In genomic region chr13:38509681-38510341, GRCm38 (mm10) we compare ENCODE assay signal across 20 mouse cellular contexts. TPM values are rescaled to one million over a fixed set of nuclear protein-coding genes. Genes with fewer than 3 reads are reported as not detected.
DNase-seq lines count a peak whose midpoint lies in the region; ATAC-seq lines count a peak whose summit lies in the region.
"Had no signal": no experiment of that assay in that cellular context is flagged by ENCODE, and none has a peak within 500 bp of the region (broad histone marks: within the 10 kb centered on the region; RNA-seq: fewer than 3 reads in every experiment).

No protein-coding gene starts in this region.

- no peak overlapping the region for H3K4me3 ChIP-seq in forebrain, embryonic 15.5 days
- no peak overlapping the region for H3K4me3 ChIP-seq in forebrain, embryonic 10.5 days
- H3K4me3 ChIP-seq: embryonic facial prominence, embryonic 10.5 days; heart, embryonic 15.5 days; limb, embryonic 15.5 days; megakaryocyte, embryonic 14.5 days; neural tube, embryonic 12.5 days; stomach, embryonic 15.5 days had no signal

- no peak overlapping the region for H3K27ac ChIP-seq in forebrain, embryonic 15.5 days (replicated peaks)
- no peak overlapping the region for H3K27ac ChIP-seq in forebrain, embryonic 10.5 days
- H3K27ac ChIP-seq: embryonic facial prominence, embryonic 10.5 days; heart, embryonic 15.5 days; hindbrain, embryonic 14.5 days; limb, embryonic 15.5 days; neural tube, embryonic 12.5 days; stomach, embryonic 15.5 days had no signal

- no peaks in the 10 kb centered on the region for H3K27me3 ChIP-seq in forebrain, embryonic 15.5 days
- H3K27me3 ChIP-seq in forebrain, embryonic 10.5 days (ENCODE audit: poor library complexity, severe bottlenecking), result no peaks in the 10 kb centered on the region
- H3K27me3 ChIP-seq: heart, embryonic 15.5 days; limb, embryonic 15.5 days; megakaryocyte, embryonic 14.5 days; neural tube, embryonic 12.5 days; stomach, embryonic 15.5 days had no signal

- peaks cover 10% of the 10 kb centered on the region; the same call in 1 of the 2 replicates for H3K36me3 ChIP-seq in forebrain, embryonic 15.5 days
- peaks cover 99% of the 10 kb centered on the region for H3K36me3 ChIP-seq in forebrain, embryonic 10.5 days (replicated peaks)

- 83% methylated on average over 8 of the region's 8 CpGs for WGBS in forebrain, embryonic 15.5 days
- WGBS in forebrain, embryonic 10.5 days, result 93% methylated on average over 8 of the region's 8 CpGs

- no peak overlapping the region for H3K9ac ChIP-seq in forebrain, embryonic 15.5 days (replicated peaks)
- H3K9ac ChIP-seq: heart, embryonic 15.5 days; hindbrain, embryonic 14.5 days; limb, embryonic 15.5 days; neural tube, embryonic 12.5 days; stomach, embryonic 15.5 days had no signal

- no peak for DNase-seq in forebrain, embryonic 10.5 days (ENCODE audit: extremely low spot score, low spot score)
- DNase-seq in kidney, adult 11 months, result peak; percentile 55
- DNase-seq in kidney, postnatal 10 days, result no peak
- DNase-seq in testis, postnatal 14 days (ENCODE audit: low spot score), result peak; percentile 21
- no peak for DNase-seq in testis, postnatal 10 days (ENCODE audit: low spot score)
- peak; percentile 49 to 65 for DNase-seq in kidney, postnatal 36 days
- no peak for DNase-seq in adrenal gland, adult 2 months
- DNase-seq: adrenal gland, postnatal 36 days; B cell, adult 2 months; gastrocnemius, postnatal 10 days; lung, postnatal 10 days had no signal

- no peaks in the 10 kb centered on the region for H3K9me3 ChIP-seq in forebrain, embryonic 15.5 days
- no peaks in the 10 kb centered on the region for H3K9me3 ChIP-seq in forebrain, embryonic 10.5 days
- H3K9me3 ChIP-seq: embryonic facial prominence, embryonic 10.5 days; heart, embryonic 15.5 days; limb, embryonic 15.5 days; megakaryocyte, embryonic 14.5 days; neural tube, embryonic 12.5 days; stomach, embryonic 15.5 days had no signal

- no peaks in the 10 kb centered on the region for H3K4me1 ChIP-seq in forebrain, embryonic 15.5 days
- H3K4me1 ChIP-seq in forebrain, embryonic 10.5 days, result no peaks in the 10 kb centered on the region
- H3K4me1 ChIP-seq: embryonic facial prominence, embryonic 10.5 days; heart, embryonic 15.5 days; limb, embryonic 15.5 days; neural tube, embryonic 12.5 days; stomach, embryonic 15.5 days had no signal

- 0 out of 2 replicates have a peak, but pooled peaks have one; percentile 48 for ATAC-seq in forebrain, embryonic 15.5 days (replicated peaks)
- ATAC-seq: intestine, postnatal 0 days had no signal

- H3K4me2 ChIP-seq in forebrain, embryonic 15.5 days (replicated peaks), result no peak overlapping the region
- H3K4me2 ChIP-seq: heart, embryonic 15.5 days; hindbrain, embryonic 14.5 days; limb, embryonic 15.5 days; neural tube, embryonic 12.5 days; stomach, embryonic 15.5 days had no signal

RNA-seq across cellular contexts. Expression of gene Txndc5, which starts 18.8 kb away (rescaled TPM):
- polyA plus RNA-seq in forebrain, embryonic 15.5 days (2015; fragmentation: Nextera tagmentation; extraction: Ambion mirVana), result 56.0 and 60.5 TPM in 2 replicates
- 144 and 153 TPM in 2 replicates for polyA plus RNA-seq in forebrain, embryonic 10.5 days (2016; fragmentation: Nextera tagmentation; extraction: Ambion mirVana)
- 100 to 1,000 TPM; 150 to 169 TPM for total RNA-seq in adrenal gland, adult 2 months (2021)
- polyA plus RNA-seq in adrenal gland, adult 2 months (2012; rRNA removed), result 299 and 338 TPM in 2 replicates

Comparison
In these comparisons a context has a peak if more than half of its experiments do, and no peak if none do; other contexts are left out.
1. DNase-seq: peak in kidney, adult 11 months (single experiment), testis, postnatal 14 days (single experiment) and kidney, postnatal 36 days (2 of 2); none in forebrain, embryonic 10.5 days (single experiment), kidney, postnatal 10 days (single experiment), testis, postnatal 10 days (single experiment) and adrenal gland, adult 2 months (single experiment).